Mouse (Mus musculus) hindbrain, embryonic 13.5 days (tissue): ENCODE results near the gene Pkd2. TPM values are rescaled to one million over a fixed set of nuclear protein-coding genes. Genes with fewer than 3 reads are reported as not detected.
A peak's percentile ranks its signal among the peaks of the same experiment; 100 is the strongest.
"Not testable (repeated sequence)": the region's sequence is repeated elsewhere in the genome, so short reads cannot be mapped to it uniquely, and the experiment has no call there.

Experiments
- ATAC-seq: fragments of 200-750 bp; cut with Nextera tagmentation; 2 replicates; pipeline ENCODE4 v1.8.0; 2017; ENCODE audit warnings: moderate TSS enrichment; ENCODE audit not compliant: low FRiP score
- H3K27ac ChIP-seq: fragments of 300-500 bp; sonication (generic); 2 replicates; pipeline ENCODE4 v1.5.1; 2015; ENCODE audit warnings: inconsistent platforms, mild to moderate bottlenecking, moderate library complexity
- H3K27me3 ChIP-seq: fragments of 300-500 bp; sonication (generic); 2 replicates; pipeline ENCODE4 v1.6.1; 2015; ENCODE audit warnings: mild to moderate bottlenecking, inconsistent platforms
- H3K36me3 ChIP-seq: fragments of 300-500 bp; sonication (generic); 2 replicates; pipeline ENCODE4 v1.6.1; 2015; ENCODE audit warnings: mild to moderate bottlenecking, inconsistent platforms
- H3K4me1 ChIP-seq: fragments of 300-500 bp; sonication (generic); replicated peaks from 2 replicates; pipeline ENCODE4 v1.6.1; 2015; ENCODE audit warnings: inconsistent platforms
- H3K4me2 ChIP-seq: fragments of 300-500 bp; sonication (generic); 2 replicates; pipeline ENCODE4 v1.6.1; 2015; ENCODE audit warnings: inconsistent platforms, mild to moderate bottlenecking, moderate library complexity
- H3K4me3 ChIP-seq: fragments of 300-500 bp; sonication (generic); 2 replicates; pipeline ENCODE4 v1.5.1; 2015; ENCODE audit warnings: mild to moderate bottlenecking, inconsistent platforms
- H3K9ac ChIP-seq: fragments of 300-500 bp; sonication (generic); 2 replicates; pipeline ENCODE4 v1.6.1; 2015; ENCODE audit warnings: mild to moderate bottlenecking, inconsistent platforms
- H3K9me3 ChIP-seq: fragments of 300-500 bp; sonication (generic); 2 replicates; pipeline ENCODE4 v1.6.1; 2016; ENCODE audit warnings: inconsistent platforms
- WGBS: fragments of 180-500 bp; shearing (Covaris S2); methylation state at CpG from one replicate; pipeline ENCODE4 v1.1.7; 2015; 5-methylcytosine and 5-hydroxymethylcytosine counted together
- polyA plus RNA-seq: library from polyadenylated mRNA; unstranded; fragments of >200 nt; fragmentation: Nextera tagmentation; extraction: Ambion mirVana; gene quantifications from 2 replicates; pipeline ENCODE4 v1.2.1, GENCODE M21; 2015

The Pkd2 gene
- polyA plus RNA-seq, 1 experiment from 2014 or later = 8.9 TPM

DNA sequence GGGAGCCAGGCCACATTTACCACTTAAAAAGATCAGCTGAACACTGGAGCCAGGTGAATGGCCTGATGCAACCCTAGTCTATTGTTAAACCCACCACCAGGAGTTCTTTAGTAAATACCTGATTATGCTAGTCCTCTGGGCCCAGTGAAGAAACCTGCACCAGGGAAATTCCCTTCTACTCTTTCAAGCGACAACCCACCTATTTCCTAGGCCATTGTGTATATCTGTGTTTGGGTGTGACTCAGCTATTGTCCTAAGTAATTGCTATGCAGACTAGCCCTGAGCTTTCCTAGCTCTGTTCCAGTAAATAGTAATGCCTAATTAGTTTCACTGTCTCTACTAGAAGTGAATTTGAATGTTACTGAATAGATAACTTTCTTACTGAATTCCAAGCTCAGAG is 16.4 kb upstream of the Pkd2 start:
- Histone ChIP-seq H3K4me2 (no peak overlapping the region), H3K36me3 (no peaks in the 10 kb centered on the region), H3K4me3 (no peak overlapping the region), H3K9ac (no peak overlapping the region), H3K27ac (no peak overlapping the region), H3K9me3 (no peaks in the 10 kb centered on the region), H3K4me1 (0 out of 2 replicates have a peak, but pooled peaks cover 2% of the 10 kb centered on the region), H3K27me3 (no peaks in the 10 kb centered on the region)
- WGBS = 53% methylated on average over 1 of the region's 1 CpGs
- ATAC-seq = no peak

DNA sequence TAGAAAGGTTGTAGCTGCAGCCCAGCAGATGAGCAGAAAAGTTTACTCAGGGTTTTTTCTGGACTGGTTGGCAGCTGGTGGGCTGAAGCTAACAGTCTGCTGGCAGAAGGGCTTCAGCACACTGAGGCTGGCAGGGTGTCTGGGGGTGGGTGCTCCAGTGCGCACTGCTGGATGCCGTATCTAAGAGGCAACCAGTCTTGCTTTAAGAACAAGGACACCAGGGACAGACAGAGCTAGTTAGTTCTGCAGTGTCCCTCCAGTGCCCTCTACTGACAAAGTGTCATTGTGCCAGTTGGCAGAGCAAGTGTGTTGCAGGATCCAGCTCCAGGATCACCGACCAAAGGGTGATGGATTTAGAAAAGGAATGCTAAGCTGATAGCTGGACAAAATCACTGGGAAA is 13.1 kb upstream of the Pkd2 start:
- Histone ChIP-seq H3K4me1 (peaks cover 12% of the 10 kb centered on the region), H3K4me2 (no peak overlapping the region), H3K4me3 (no peak overlapping the region), H3K9me3 (no peaks in the 10 kb centered on the region), H3K27me3 (no peaks in the 10 kb centered on the region), H3K9ac (no peak overlapping the region), H3K27ac (no peak overlapping the region), H3K36me3 (no peaks in the 10 kb centered on the region)
- ATAC-seq = peak; percentile 72
- WGBS = 7% methylated on average over 3 of the region's 3 CpGs

DNA sequence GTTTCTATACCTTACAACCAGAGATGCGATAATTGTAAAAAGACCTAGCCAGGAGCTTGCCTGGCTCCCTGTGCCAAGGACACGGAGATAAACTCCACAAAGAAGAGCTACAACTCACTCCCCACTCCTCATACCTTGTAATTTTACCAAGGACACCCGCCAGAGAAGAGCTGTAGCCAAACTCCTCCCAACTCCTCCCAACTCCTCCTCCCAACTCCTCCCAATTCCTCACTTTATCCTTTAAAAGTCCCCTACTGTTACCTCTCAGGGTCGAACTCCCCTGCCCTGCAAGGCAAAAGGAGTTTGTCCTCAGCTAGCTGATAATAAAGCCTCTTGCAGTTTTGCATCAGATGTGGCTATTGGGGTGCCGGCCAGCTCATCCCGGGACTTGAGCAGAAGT is 10.9 kb upstream of the Pkd2 start:
- not testable (repeated sequence) for H3K27ac ChIP-seq, H3K4me3 ChIP-seq, H3K9ac ChIP-seq, ATAC-seq, H3K36me3 ChIP-seq, H3K9me3 ChIP-seq, H3K27me3 ChIP-seq, H3K4me2 ChIP-seq
- 28% methylated on average over 6 of the region's 6 CpGs for WGBS
- peaks cover 12% of the 10 kb centered on the region for H3K4me1 ChIP-seq

DNA sequence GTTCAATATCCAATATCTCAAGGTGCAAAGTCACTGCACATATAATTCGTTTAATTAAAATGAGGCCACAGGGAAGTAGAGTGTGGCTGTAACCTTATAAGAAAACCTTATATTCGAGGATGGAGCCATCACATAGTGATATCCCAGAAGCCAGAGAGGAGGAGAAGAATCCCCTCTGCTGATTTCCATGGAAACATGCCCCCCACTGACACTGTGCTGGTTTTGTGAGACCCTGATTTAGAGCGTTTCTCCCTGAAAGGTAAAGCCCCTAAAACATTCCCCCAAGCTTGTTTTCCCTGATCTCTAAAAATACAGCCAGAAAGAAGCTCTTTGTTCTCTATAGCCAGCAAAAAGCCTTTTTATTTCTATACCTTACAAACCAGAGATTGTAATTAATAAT is 9.8 kb upstream of the Pkd2 start:
- H3K4me1 ChIP-seq = peaks cover 12% of the 10 kb centered on the region
- no peak overlapping the region for H3K4me3 ChIP-seq
- H3K9ac ChIP-seq = no peak overlapping the region
- no peaks in the 10 kb centered on the region for H3K9me3 ChIP-seq
- H3K27ac ChIP-seq = no peak overlapping the region
- WGBS = 32% methylated on average over 3 of the region's 3 CpGs
- ATAC-seq = 0 out of 2 replicates have a peak, but pooled peaks have one; percentile 22
- no peaks in the 10 kb centered on the region for H3K36me3 ChIP-seq
- H3K27me3 ChIP-seq = no peaks in the 10 kb centered on the region
- H3K4me2 ChIP-seq = no peak overlapping the region

DNA sequence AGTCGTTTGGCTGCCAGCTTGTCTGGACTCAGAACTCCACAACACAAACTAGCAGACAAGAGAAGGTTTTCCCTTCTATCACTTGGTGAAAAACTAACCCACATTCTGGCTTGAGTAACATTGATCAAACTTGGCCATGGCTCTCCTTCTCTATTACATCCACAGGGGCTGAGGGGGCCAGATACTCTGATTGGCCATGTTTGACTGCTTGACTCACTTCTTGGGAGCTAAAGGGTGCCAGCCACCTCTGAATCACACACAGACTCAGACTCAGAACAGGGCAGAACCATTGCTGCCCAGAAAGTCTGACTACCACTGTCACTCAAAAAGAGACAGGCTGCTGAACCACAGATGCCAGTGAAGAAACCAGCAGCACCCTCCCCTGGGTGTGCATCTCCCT is 6.2 kb upstream of the Pkd2 start:
- Histone ChIP-seq H3K9ac (no peak overlapping the region), H3K9me3 (no peaks in the 10 kb centered on the region), H3K4me1 (peaks cover 10% of the 10 kb centered on the region), H3K27me3 (no peaks in the 10 kb centered on the region), H3K4me2 (no peak overlapping the region), H3K27ac (no peak overlapping the region), H3K36me3 (peaks cover 10% of the 10 kb centered on the region; the same call in 1 of the 2 replicates), H3K4me3 (no peak overlapping the region)
- WGBS = 80% methylated on average over 1 of the region's 1 CpGs
- ATAC-seq = no peak

DNA sequence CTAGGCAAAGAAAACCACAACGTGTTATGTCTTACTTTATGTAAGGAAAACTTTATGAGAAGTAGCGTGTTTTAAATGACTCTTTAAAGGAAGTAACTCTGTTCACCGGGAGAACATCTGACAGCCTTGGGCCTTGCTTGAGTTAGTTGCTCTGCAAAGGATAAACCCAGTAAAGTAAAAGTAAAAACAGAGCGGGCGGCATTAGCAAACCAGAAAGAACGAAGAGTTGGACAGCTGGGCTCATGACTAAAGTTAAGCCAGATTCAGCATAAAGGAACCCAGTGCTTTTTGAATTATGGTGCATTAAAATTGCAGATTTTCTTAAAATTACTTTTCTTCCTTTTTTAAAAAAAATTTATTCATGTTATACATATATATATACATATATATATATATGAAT is 4.7 kb upstream of the Pkd2 start:
- no peaks in the 10 kb centered on the region for H3K9me3 ChIP-seq
- no peak overlapping the region for H3K27ac ChIP-seq
- H3K4me2 ChIP-seq = no peak overlapping the region
- peaks cover 10% of the 10 kb centered on the region; the same call in 1 of the 2 replicates for H3K36me3 ChIP-seq
- H3K9ac ChIP-seq = no peak overlapping the region
- peaks cover 14% of the 10 kb centered on the region for H3K4me1 ChIP-seq
- no peak overlapping the region for H3K4me3 ChIP-seq
- 93% methylated on average over 6 of the region's 6 CpGs for WGBS
- no peak for ATAC-seq
- no peaks in the 10 kb centered on the region for H3K27me3 ChIP-seq

DNA sequence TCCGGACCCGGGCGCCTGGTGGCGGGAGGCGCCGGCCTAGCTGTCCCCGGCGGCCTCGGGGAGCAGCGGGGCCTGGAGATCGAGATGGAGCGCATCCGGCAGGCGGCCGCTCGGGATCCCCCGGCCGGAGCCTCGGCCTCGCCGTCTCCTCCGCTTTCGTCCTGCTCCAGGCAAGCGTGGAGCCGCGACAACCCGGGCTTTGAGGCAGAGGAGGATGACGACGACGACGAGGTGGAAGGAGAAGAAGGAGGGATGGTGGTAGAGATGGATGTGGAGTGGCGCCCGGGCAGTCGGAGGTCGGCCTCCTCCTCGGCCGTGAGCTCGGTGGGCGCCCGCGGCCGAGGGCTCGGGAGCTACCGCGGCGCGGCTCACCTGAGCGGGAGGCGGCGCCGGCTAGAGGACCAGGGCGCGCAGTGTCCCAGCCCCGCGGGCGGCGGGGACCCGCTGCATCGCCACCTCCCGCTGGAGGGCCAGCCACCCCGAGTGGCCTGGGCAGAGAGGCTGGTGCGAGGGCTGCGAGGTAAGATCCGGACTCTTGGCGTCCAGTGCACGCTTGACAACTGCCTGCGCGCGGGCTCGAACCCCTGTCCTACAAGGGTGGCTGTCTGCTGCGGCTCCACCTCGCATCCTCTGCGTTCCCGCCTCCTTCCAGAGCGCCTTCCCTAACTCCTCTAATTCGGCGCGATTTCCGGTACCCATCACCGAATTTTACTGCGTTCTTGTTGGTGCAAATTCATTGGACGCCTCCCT is 631 bp downstream of the Pkd2 start:
- H3K4me1 ChIP-seq = peaks cover 27% of the 10 kb centered on the region
- H3K9me3 ChIP-seq = no peaks in the 10 kb centered on the region
- peak overlapping the region; percentile 77 for H3K4me3 ChIP-seq
- H3K27me3 ChIP-seq = no peaks in the 10 kb centered on the region
- ATAC-seq = peak; percentile 86
- H3K4me2 ChIP-seq = peak overlapping the region; percentile 73
- under 1% methylated on average over 75 of the region's 82 CpGs for WGBS
- peak overlapping the region; percentile 98 for H3K9ac ChIP-seq
- peaks cover 14% of the 10 kb centered on the region for H3K36me3 ChIP-seq
- peak overlapping the region; percentile 97 for H3K27ac ChIP-seq

DNA sequence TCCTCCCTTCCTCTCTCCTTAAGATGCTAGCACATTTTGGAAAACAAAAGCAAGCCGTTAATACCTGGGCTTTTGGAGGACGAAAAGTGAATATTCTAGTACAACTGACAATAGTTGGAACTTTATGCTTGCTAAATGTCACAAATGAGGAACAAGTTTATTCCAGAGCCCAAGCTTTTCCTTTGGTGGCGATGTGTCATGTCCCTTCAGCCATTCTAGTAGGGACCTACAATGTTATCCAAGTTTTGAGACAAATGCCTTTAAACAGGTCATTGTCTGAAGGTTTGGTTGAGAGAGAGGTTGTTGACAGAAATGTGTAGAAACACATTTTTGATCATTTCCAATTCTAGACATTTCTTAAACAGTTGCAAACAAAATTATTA is 1.2 kb downstream of the Pkd2 start:
- Histone ChIP-seq H3K4me1 (peaks cover 27% of the 10 kb centered on the region), H3K27me3 (no peaks in the 10 kb centered on the region), H3K9me3 (no peaks in the 10 kb centered on the region), H3K9ac (peak overlapping the region; percentile 98), H3K27ac (peak overlapping the region; percentile 97), H3K36me3 (peaks cover 19% of the 10 kb centered on the region), H3K4me3 (peak overlapping the region; percentile 77), H3K4me2 (peak overlapping the region; percentile 73)
- 37% methylated on average over 3 of the region's 3 CpGs for WGBS
- ATAC-seq = no peak

DNA sequence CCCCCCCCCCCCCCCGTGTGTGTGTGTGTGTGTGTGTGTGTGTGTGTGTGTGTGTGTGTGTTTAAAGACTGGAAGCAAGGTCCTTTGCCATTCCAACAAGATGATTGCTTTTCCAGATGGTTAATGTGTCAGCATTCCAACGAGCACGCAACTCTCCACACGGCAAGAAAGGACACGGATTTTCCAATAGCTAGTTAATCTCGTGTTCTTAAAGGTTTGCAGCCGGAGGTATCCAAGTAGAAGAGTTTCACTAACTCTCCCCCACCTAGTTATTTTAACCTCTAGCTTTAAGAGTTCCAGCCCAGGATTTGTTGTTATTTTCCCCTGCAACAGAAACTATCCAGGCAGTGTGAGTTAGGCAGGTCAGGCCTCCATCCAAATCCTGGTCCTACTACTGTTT is 1.6 kb downstream of the Pkd2 start:
- peak overlapping the region; percentile 77 for H3K4me3 ChIP-seq
- no peaks in the 10 kb centered on the region for H3K27me3 ChIP-seq
- no peak for ATAC-seq
- H3K36me3 ChIP-seq = peaks cover 24% of the 10 kb centered on the region
- H3K4me2 ChIP-seq = peak overlapping the region; percentile 73
- WGBS = 58% methylated on average over 6 of the region's 7 CpGs
- no peaks in the 10 kb centered on the region for H3K9me3 ChIP-seq
- H3K4me1 ChIP-seq = peaks cover 27% of the 10 kb centered on the region
- no peak overlapping the region; the same call in 1 of the 2 replicates for H3K9ac ChIP-seq
- no peak overlapping the region for H3K27ac ChIP-seq

DNA sequence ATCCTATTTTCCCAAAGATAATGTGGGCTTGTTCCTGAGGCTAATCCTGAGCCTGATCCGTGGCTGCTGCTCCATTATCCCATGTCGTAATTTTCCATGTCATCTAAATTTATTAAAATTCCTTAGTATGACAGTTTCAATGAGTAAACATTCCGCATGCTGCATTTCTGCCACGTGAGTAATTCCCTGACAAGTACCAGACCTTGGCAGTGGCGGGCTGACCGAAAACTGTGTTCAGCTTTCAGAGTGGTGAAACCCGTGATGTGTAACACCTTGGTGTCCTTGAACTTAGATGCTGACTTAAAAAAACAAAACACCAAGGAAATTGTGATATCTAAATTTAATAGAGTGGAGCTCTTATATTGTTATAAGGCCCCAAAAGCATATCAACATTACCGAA is 6.0 kb downstream of the Pkd2 start:
- Histone ChIP-seq H3K9me3 (no peaks in the 10 kb centered on the region), H3K4me1 (peaks cover 16% of the 10 kb centered on the region), H3K27ac (no peak overlapping the region), H3K4me2 (no peak overlapping the region), H3K27me3 (no peaks in the 10 kb centered on the region), H3K4me3 (no peak overlapping the region), H3K9ac (no peak overlapping the region), H3K36me3 (peaks cover 40% of the 10 kb centered on the region)
- 95% methylated on average over 8 of the region's 8 CpGs for WGBS
- ATAC-seq = no peak

DNA sequence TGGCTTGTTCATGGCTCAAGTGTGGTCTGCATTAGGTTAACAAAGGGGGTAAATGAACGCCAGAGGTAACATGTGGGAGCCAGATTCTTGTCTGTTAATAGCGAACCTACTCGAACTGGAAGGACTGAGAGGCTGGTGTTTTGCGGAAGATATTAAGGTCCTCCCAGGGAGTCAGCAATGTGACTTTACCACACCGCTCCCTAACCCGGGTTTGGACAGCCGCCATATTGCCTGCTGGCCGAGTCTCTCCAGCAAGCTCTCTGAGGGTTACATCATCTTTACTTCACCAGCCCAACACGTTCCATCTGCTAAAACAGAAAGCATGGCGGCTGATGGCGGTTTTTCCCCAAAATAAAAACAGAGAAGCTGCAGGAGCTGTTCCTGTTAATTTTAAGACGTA is 6.5 kb downstream of the Pkd2 start:
- H3K27ac ChIP-seq = no peak overlapping the region
- no peak for ATAC-seq
- H3K9me3 ChIP-seq = no peaks in the 10 kb centered on the region
- H3K27me3 ChIP-seq = no peaks in the 10 kb centered on the region
- H3K9ac ChIP-seq = no peak overlapping the region
- H3K4me2 ChIP-seq = no peak overlapping the region
- no peak overlapping the region for H3K4me3 ChIP-seq
- 91% methylated on average over 12 of the region's 12 CpGs for WGBS
- peaks cover 11% of the 10 kb centered on the region for H3K4me1 ChIP-seq
- peaks cover 44% of the 10 kb centered on the region for H3K36me3 ChIP-seq

DNA sequence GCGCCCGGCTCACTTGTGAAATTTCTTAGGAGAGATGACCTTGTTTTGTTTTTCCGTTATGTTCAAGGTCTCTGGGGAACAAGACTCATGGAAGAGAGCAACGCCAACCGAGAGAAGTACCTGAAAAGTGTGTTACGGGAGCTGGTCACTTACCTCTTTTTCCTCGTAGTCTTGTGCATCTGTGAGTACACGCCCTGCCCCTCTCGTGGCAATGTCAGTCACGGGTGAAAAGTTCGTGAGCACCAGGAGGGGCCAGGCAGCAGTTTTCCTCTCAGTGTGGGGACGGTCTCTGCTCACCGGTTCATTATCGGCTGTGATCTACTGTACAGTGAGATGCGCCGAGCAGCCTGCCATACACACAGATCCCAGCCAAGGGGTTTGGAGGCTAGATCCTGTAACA is 7.6 kb downstream of the Pkd2 start:
- H3K36me3 ChIP-seq = peaks cover 53% of the 10 kb centered on the region
- H3K4me3 ChIP-seq = no peak overlapping the region
- ATAC-seq = no peak
- WGBS = 97% methylated on average over 16 of the region's 16 CpGs
- no peaks in the 10 kb centered on the region for H3K9me3 ChIP-seq
- no peak overlapping the region for H3K4me2 ChIP-seq
- H3K27ac ChIP-seq = no peak overlapping the region
- H3K9ac ChIP-seq = no peak overlapping the region
- H3K27me3 ChIP-seq = no peaks in the 10 kb centered on the region
- peaks cover 5% of the 10 kb centered on the region for H3K4me1 ChIP-seq

DNA sequence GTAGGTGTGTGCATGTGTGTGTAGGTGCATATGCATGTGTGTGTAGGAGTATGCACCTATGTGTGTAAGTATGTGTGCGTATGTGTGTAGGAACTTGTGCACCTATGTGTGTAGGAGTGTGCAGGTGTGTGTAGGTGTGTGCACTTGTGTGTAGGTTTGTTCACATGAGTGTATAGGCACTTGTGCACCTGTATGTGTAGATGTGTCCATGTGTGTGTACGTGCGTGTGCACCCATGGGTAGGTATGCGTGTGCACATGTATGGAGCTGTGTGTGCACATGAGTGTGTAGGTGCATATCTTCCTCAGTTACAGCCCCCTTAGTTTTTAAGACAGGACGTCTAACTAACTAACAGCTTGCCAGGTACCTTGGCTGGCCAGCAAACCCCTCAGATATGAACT is 9.3 kb downstream of the Pkd2 start:
- Histone ChIP-seq H3K27ac (no peak overlapping the region), H3K36me3 (peaks cover 70% of the 10 kb centered on the region), H3K9ac (no peak overlapping the region), H3K4me1 (no peaks in the 10 kb centered on the region), H3K4me2 (no peak overlapping the region), H3K4me3 (no peak overlapping the region), H3K27me3 (no peaks in the 10 kb centered on the region), H3K9me3 (no peaks in the 10 kb centered on the region)
- ATAC-seq = no peak
- 96% methylated on average over 5 of the region's 5 CpGs for WGBS
